Mouse (Mus musculus) CH12.LX (cell line): ENCODE measurements at regions not wholly inside any gene's neighbourhood (a gene's known extent, or its start where the extent isn't known, plus 50 kb on each side); places are given as distances from the start of the nearest gene placed in this dataset.

Experiments used
- DNase-seq: peaks from one replicate; pipeline ENCODE4 v3.0.0-alpha.2; 2013; ENCODE audit errors: extremely low read depth
- H3K27ac ChIP-seq: 2 replicates; pipeline ENCODE4 v1.5.1; 2012; ENCODE audit warnings: low read depth, mild to moderate bottlenecking, control low read depth, moderate library complexity; ENCODE audit not compliant: insufficient read depth
- H3K27me3 ChIP-seq: replicated peaks from 2 replicates; pipeline ENCODE3; 2012; ENCODE audit warnings: inconsistent platforms
- H3K36me3 ChIP-seq, 2 experiments: replicated peaks in 1 of 2; 2 replicates each; pipeline versions ENCODE3 to v1.6.1; 2012; ENCODE audit warnings: inconsistent platforms in 1 of 2, low read length in 1 of 2, mild to moderate bottlenecking in 1 of 2, mixed read lengths in 1 of 2, moderate library complexity in 1 of 2; ENCODE audit not compliant: control insufficient read depth in 1 of 2, insufficient read depth in 1 of 2
- H3K4me1 ChIP-seq, 2 experiments: 2 replicates each; pipeline ENCODE4 v1.6.1; 2012; ENCODE audit warnings: inconsistent platforms in 1 of 2, moderate library complexity in 1 of 2; ENCODE audit not compliant: insufficient read depth in 2 of 2, control insufficient read depth in 1 of 2
- H3K4me2 ChIP-seq: 2 replicates; pipeline ENCODE4 v1.6.1; 2012; ENCODE audit warnings: low read depth, mild to moderate bottlenecking, control low read depth; ENCODE audit not compliant: poor library complexity, insufficient read depth, severe bottlenecking
- H3K4me3 ChIP-seq, 3 experiments: fragments of 150-350 bp in 1 of 3; sonication (generic) in 1 of 3; replicated peaks in 1 of 3; 2 replicates each; pipeline versions ENCODE3 to v1.5.1; 2011 to 2012; ENCODE audit warnings: low read depth in 2 of 3, low read length in 2 of 3, mild to moderate bottlenecking in 2 of 3, moderate library complexity in 2 of 3, control low read depth in 1 of 3, improper control_type of control experiment in 1 of 3, inconsistent platforms in 1 of 3, mixed read lengths in 1 of 3; ENCODE audit not compliant: poor library complexity in 1 of 3
- H3K79me2 ChIP-seq: replicated peaks from 2 replicates; pipeline ENCODE4 v1.6.1; 2012; ENCODE audit warnings: mild to moderate bottlenecking, moderate library complexity; ENCODE audit not compliant: control insufficient read depth, poor library complexity, insufficient read depth, severe bottlenecking; ENCODE audit errors: extremely low read depth
- H3K9ac ChIP-seq: 2 replicates; pipeline ENCODE4 v1.6.1; 2012; ENCODE audit warnings: low read depth, mild to moderate bottlenecking, control low read depth, moderate library complexity; ENCODE audit not compliant: insufficient read depth
- H3K9me3 ChIP-seq: replicated peaks from 2 replicates; pipeline ENCODE3; 2012; ENCODE audit warnings: low read length, inconsistent platforms, mixed read lengths
- CHD1 ChIP-seq: IDR thresholded peaks from 2 replicates; pipeline ENCODE4 v1.6.1; 2012; ENCODE audit warnings: low read depth, low read length, improper control_type of control experiment, inconsistent platforms
- CTCF ChIP-seq, 2 experiments: IDR thresholded peaks in 1 of 2; conservative IDR thresholded peaks in 1 of 2; 2 replicates each; pipeline ENCODE4 v1.5.1; 2011 to 2012; ENCODE audit warnings: low read depth in 2 of 2, low read length in 2 of 2, improper control_type of control experiment in 1 of 2, inconsistent platforms in 1 of 2, mild to moderate bottlenecking in 1 of 2, moderate library complexity in 1 of 2
- ETS1 ChIP-seq: conservative IDR thresholded peaks from 2 replicates; pipeline ENCODE4 v1.6.1; 2012; ENCODE audit warnings: low read depth, mild to moderate bottlenecking, inconsistent platforms, low read length, improper control_type of control experiment, moderate library complexity
- HCFC1 ChIP-seq: IDR thresholded peaks from 2 replicates; pipeline ENCODE4 v1.6.1; 2012; ENCODE audit warnings: low read depth, mild to moderate bottlenecking, inconsistent platforms, low read length, improper control_type of control experiment
- JUN ChIP-seq: IDR thresholded peaks from 2 replicates; pipeline ENCODE4 v1.6.1; 2011; ENCODE audit warnings: low read depth, mild to moderate bottlenecking, low read length, improper control_type of control experiment, moderate library complexity; ENCODE audit not compliant: insufficient read depth
- KAT2A ChIP-seq: IDR thresholded peaks from 2 replicates; pipeline ENCODE4 v1.6.1; 2012; ENCODE audit warnings: low read length, improper control_type of control experiment, inconsistent platforms; ENCODE audit not compliant: insufficient replicate concordance
- MAFK ChIP-seq: IDR thresholded peaks from 2 replicates; pipeline ENCODE4 v1.6.1; 2011; ENCODE audit warnings: low read length, improper control_type of control experiment; ENCODE audit not compliant: insufficient replicate concordance
- MXI1 ChIP-seq: IDR thresholded peaks from 2 replicates; pipeline ENCODE4 v1.6.1; 2011; ENCODE audit warnings: mild to moderate bottlenecking, low read depth, low read length, improper control_type of control experiment
- MYC ChIP-seq: IDR thresholded peaks from 2 replicates; pipeline ENCODE4 v1.6.1; 2011; ENCODE audit warnings: low read depth, mild to moderate bottlenecking, improper control_type of control experiment, low read length
- NRF1 ChIP-seq: IDR thresholded peaks from 2 replicates; pipeline ENCODE4 v1.6.1; 2014; ENCODE audit warnings: low read depth, mild to moderate bottlenecking, inconsistent platforms, low read length, improper control_type of control experiment, moderate library complexity
- PAX5 ChIP-seq: IDR thresholded peaks from 2 replicates; pipeline ENCODE4 v1.6.1; 2012; ENCODE audit warnings: low read length, inconsistent platforms, mixed read lengths
- POLR2AphosphoS2 ChIP-seq: IDR thresholded peaks from 2 replicates; pipeline ENCODE4 v1.6.1; 2011; ENCODE audit warnings: low read depth, low read length, improper control_type of control experiment
- RAD21 ChIP-seq: IDR thresholded peaks from 2 replicates; pipeline ENCODE4 v1.6.1; 2011; ENCODE audit warnings: low read depth, mild to moderate bottlenecking, low read length, improper control_type of control experiment, moderate library complexity
- SIN3A ChIP-seq: IDR thresholded peaks from 2 replicates; pipeline ENCODE4 v1.6.1; 2012; ENCODE audit warnings: low read length, improper control_type of control experiment, inconsistent platforms
- SMC3 ChIP-seq: IDR thresholded peaks from 2 replicates; pipeline ENCODE4 v1.6.1; 2011; ENCODE audit warnings: low read depth, low read length, improper control_type of control experiment
- TBP ChIP-seq: conservative IDR thresholded peaks from 2 replicates; pipeline ENCODE4 v1.6.1; 2011; ENCODE audit warnings: low read depth, low read length, improper control_type of control experiment
- TCF12 ChIP-seq: IDR thresholded peaks from 2 replicates; pipeline ENCODE4 v1.6.1; 2014; ENCODE audit warnings: low read depth, mild to moderate bottlenecking, inconsistent platforms, low read length, improper control_type of control experiment
- UBTF ChIP-seq: IDR thresholded peaks from 2 replicates; pipeline ENCODE4 v1.6.1; 2012; ENCODE audit warnings: low read depth, mild to moderate bottlenecking, inconsistent platforms, low read length, improper control_type of control experiment, moderate library complexity
- ZC3H11A ChIP-seq: IDR thresholded peaks from 2 replicates; pipeline ENCODE4 v1.6.1; 2012; ENCODE audit warnings: low read depth, mild to moderate bottlenecking, inconsistent platforms, low read length, improper control_type of control experiment
- ZMIZ1 ChIP-seq: IDR thresholded peaks from 2 replicates; pipeline ENCODE4 v1.6.1; 2012; ENCODE audit warnings: low read depth, mild to moderate bottlenecking, inconsistent platforms, low read length, improper control_type of control experiment
- ZNF384 ChIP-seq: IDR thresholded peaks from 2 replicates; pipeline ENCODE4 v1.6.1; 2012; ENCODE audit warnings: low read depth, low read length, improper control_type of control experiment, inconsistent platforms
- dilution Hi-C: fragments of 300-500 bp; cut with MboI; formaldehyde crosslinking; loops from 2 replicates; pipeline ENCODE4 v1.14.3; 2020; ENCODE audit warnings: low sequenced_read_pairs; ENCODE audit not compliant: extremely low pct_unique_long_range_greater_than_20kb, extremely low pct_ligation_motif_present
- in situ Hi-C: fragments of 300-500 bp; cut with MboI; formaldehyde crosslinking; loops from 3 replicates; pipeline ENCODE4 v1.14.3; 2019; ENCODE audit warnings: low sequenced_read_pairs, low pct_ligation_motif_present, low pct_unique_long_range_greater_than_20kb, mixed read lengths

DNA sequence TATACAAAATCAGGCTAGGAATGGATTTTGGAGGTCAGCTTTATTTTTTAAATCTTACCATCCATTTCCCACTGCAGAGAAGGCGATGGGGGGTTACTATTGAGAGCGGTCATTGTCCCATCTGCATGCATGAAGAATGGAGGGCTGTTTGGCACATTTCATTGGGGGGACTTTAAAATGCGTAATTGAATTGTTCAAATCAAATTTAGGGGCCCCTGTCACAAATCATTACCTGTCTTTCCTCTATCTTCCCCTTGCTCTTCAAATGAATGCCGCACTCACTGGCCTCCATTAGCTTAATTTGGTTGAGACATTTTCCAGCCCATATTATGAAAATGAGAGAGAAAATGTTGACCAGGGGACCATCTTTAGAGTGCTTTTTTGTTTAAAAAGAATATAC lies 108.2 kb downstream of the Ascl1 start:
- Histone ChIP-seq H3K79me2 (no peaks in the 10 kb centered on the region), H3K4me2 (no peak overlapping the region), H3K4me1 (peaks cover 0 to 6% of the 10 kb centered on the region in 2 experiments; a peak in 2 of 4 replicates), H3K4me3 (no peak overlapping the region), H3K27me3 (no peaks in the 10 kb centered on the region), H3K27ac (no peak overlapping the region), H3K9me3 (no peaks in the 10 kb centered on the region), H3K36me3 (no peaks in the 10 kb centered on the region), H3K9ac (no peak overlapping the region)
- in situ Hi-C loops (no loop called here), dilution Hi-C loops (no loop called here)
- DNase-seq = no peak
- TF ChIP-seq POLR2AphosphoS2 (no peak), TCF12 (no peak), MAFK (no peak), MXI1 (no peak), NRF1 (no peak), UBTF (no peak), HCFC1 (no peak), ZNF384 (no peak), JUN (no peak), ZMIZ1 (no peak), MYC (no peak), RAD21 (no peak), ETS1 (no peak), CTCF (conservative IDR thresholded peaks at IDR 0.05 in 1 of 2, IDR thresholded peaks at IDR 0.05 in 1 of 2; ENCODE audit: low read depth in 2 of 2, low read length in 2 of 2) (no peak), SMC3 (no peak), CHD1 (no peak), ZC3H11A (no peak)

GRCm38 (mm10) chr10:87384606-87385206 lies 108.8 kb downstream of the Ascl1 start:
- Histone ChIP-seq H3K9ac (no peak overlapping the region), H3K36me3 (no peaks in the 10 kb centered on the region), H3K4me3 (no peak overlapping the region), H3K9me3 (no peaks in the 10 kb centered on the region), H3K79me2 (no peaks in the 10 kb centered on the region), H3K4me2 (no peak overlapping the region), H3K27me3 (no peaks in the 10 kb centered on the region), H3K27ac (no peak overlapping the region), H3K4me1 (peaks cover 0 to 6% of the 10 kb centered on the region in 2 experiments; a peak in 2 of 4 replicates)
- dilution Hi-C loops = no loop called here
- in situ Hi-C loops = no loop called here
- TF ChIP-seq TCF12 (no peak), UBTF (no peak), PAX5 (no peak), SIN3A (no peak), TBP (no peak), ZNF384 (no peak), CTCF (conservative IDR thresholded peaks at IDR 0.05 in 1 of 2, IDR thresholded peaks at IDR 0.05 in 1 of 2; ENCODE audit: low read depth in 2 of 2, low read length in 2 of 2) (no peak), KAT2A (no peak)
- DNase-seq = no peak
